Mouse (Mus musculus) G1E (cell line): ENCODE measurements at regions not wholly inside any gene's neighbourhood (a gene's known extent, or its start where the extent isn't known, plus 50 kb on each side); places are given as distances from the start of the nearest gene placed in this dataset.

ENCODE experiments used
- CTCF ChIP-seq: IDR thresholded peaks from 2 replicates; pipeline ENCODE4 v1.5.1; 2012; ENCODE audit warnings: low read depth, low read length, inconsistent platforms, mixed read lengths
- GATA1 ChIP-seq: IDR thresholded peaks from 2 replicates; pipeline ENCODE4 v1.6.1; 2012; ENCODE audit warnings: borderline replicate concordance, low read length, inconsistent platforms, mixed read lengths

- TF ChIP-seq CTCF (no peak), GATA1 (no peak)
These were observed 197.1 kb upstream of the 3110018I06Rik start for GRCm38 (mm10) chr12:107291377-107291776.
